Mouse (Mus musculus) hindbrain, embryonic 10.5 days (tissue): Measurements from ENCODE around the gene Paqr9. TPM values are rescaled to one million over a fixed set of nuclear protein-coding genes. Genes with fewer than 3 reads are reported as not detected.

Experiments used
- DNase-seq: peaks from one replicate; pipeline ENCODE4 v3.0.0-alpha.2; 2017; ENCODE audit warnings: low spot score
- H3K27ac ChIP-seq: fragments of 300-500 bp; sonication (generic); 2 replicates; pipeline ENCODE4 v1.5.1; 2016; ENCODE audit warnings: mild to moderate bottlenecking, moderate library complexity
- H3K27me3 ChIP-seq: fragments of 300-500 bp; sonication (generic); 2 replicates; pipeline ENCODE4 v1.6.1; 2016; ENCODE audit warnings: mild to moderate bottlenecking; ENCODE audit not compliant: poor library complexity, insufficient read depth, severe bottlenecking
- H3K36me3 ChIP-seq: fragments of 300-500 bp; sonication (generic); 2 replicates; pipeline ENCODE4 v1.6.1; 2016; ENCODE audit warnings: mild to moderate bottlenecking, moderate library complexity
- H3K4me1 ChIP-seq: fragments of 300-500 bp; sonication (generic); replicated peaks from 2 replicates; pipeline ENCODE4 v1.6.1; 2016; ENCODE audit warnings: mild to moderate bottlenecking
- H3K4me3 ChIP-seq: fragments of 300-500 bp; sonication (generic); 2 replicates; pipeline ENCODE4 v1.5.1; 2016; ENCODE audit warnings: mild to moderate bottlenecking, moderate library complexity
- H3K9me3 ChIP-seq: fragments of 300-500 bp; sonication (generic); 2 replicates; pipeline ENCODE4 v1.6.1; 2016; ENCODE audit warnings: mild to moderate bottlenecking, moderate library complexity
- WGBS: fragments of 180-500 bp; shearing (Covaris S2); methylation state at CpG from one replicate; pipeline ENCODE4 v1.1.7; 2016; 5-methylcytosine and 5-hydroxymethylcytosine counted together
- polyA plus RNA-seq: library from polyadenylated mRNA; unstranded; fragments of >200 nt; fragmentation: Nextera tagmentation; extraction: Ambion mirVana; gene quantifications from 2 replicates; pipeline ENCODE4 v1.2.1, GENCODE M21; 2016

Paqr9 gene
- polyA plus RNA-seq, 1 experiment from 2014 or later = 0.18 TPM

DNA sequence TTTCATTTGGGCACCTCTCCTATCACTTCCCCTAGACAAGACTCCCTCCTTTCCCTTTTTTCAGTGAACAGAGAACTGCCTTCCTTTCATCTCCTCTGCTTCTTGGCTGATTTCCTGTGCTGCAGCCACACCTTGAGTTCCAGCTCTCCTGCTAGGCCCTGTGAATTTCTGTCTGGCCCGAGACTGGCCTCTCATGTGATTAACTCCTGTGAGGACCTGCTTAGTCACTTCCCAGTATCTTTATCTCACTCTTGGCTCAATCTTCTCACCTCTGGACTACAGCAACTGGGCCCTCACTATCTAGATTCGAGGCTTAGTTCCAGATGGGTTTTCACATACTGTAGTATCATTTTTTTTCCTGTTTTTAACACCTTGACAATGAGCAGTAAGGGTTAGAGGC is 31.8 kb upstream of the Paqr9 start:
- Histone ChIP-seq H3K27ac (no peak overlapping the region), H3K9me3 (no peaks in the 10 kb centered on the region), H3K4me3 (no peak overlapping the region), H3K4me1 (no peaks in the 10 kb centered on the region), H3K36me3 (no peaks in the 10 kb centered on the region), H3K27me3 (no peaks in the 10 kb centered on the region)
- WGBS = 68% methylated on average over 2 of the region's 2 CpGs
- no peak for DNase-seq

GRCm38 (mm10) chr9:95531144-95531543 is 28.3 kb upstream of the Paqr9 start:
- Histone ChIP-seq H3K27ac (no peak overlapping the region), H3K4me3 (no peak overlapping the region), H3K36me3 (no peaks in the 10 kb centered on the region), H3K27me3 (no peaks in the 10 kb centered on the region), H3K4me1 (no peaks in the 10 kb centered on the region), H3K9me3 (no peaks in the 10 kb centered on the region)
- 71% methylated on average over 3 of the region's 3 CpGs for WGBS
- DNase-seq = no peak

GRCm38 (mm10) chr9:95533817-95534216 is 25.6 kb upstream of the Paqr9 start:
- WGBS = 47% methylated on average over 6 of the region's 6 CpGs
- Histone ChIP-seq H3K4me3 (no peak overlapping the region), H3K36me3 (no peaks in the 10 kb centered on the region), H3K4me1 (no peaks in the 10 kb centered on the region), H3K9me3 (no peaks in the 10 kb centered on the region), H3K27ac (no peak overlapping the region), H3K27me3 (no peaks in the 10 kb centered on the region)
- DNase-seq = no peak

DNA sequence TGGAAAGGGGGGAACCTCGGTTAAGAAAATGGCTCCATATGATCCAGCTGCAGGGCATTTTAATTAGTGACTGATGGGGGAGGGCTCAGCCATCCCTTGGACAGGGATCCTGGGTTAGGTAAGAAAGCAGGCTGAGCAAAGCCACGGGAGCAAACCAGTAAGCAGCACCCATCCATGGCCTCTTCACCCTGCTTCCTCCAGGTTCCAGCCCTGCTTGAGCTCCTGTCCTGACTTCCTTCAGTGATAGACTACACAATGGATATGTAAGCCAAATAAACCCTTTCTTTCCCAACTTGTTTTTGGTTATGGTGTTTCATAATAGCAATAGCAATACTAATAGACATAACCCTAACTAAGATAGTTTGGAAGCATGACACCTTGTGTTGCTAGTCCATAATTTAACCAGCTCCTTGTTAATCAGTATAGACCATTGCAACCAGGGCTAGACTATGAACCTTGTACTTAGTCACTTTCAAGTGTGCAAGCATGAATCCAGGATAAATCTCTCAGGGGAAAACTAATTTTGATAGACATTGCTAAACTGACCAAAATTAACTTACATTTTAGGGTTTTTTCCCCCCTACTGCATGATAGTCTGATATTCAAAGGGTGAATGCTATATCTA is 20.2 kb upstream of the Paqr9 start:
- no peak overlapping the region for H3K4me3 ChIP-seq
- 82% methylated on average over 2 of the region's 2 CpGs for WGBS
- H3K36me3 ChIP-seq = no peaks in the 10 kb centered on the region
- no peak for DNase-seq
- no peak overlapping the region for H3K27ac ChIP-seq
- no peaks in the 10 kb centered on the region for H3K4me1 ChIP-seq
- no peaks in the 10 kb centered on the region for H3K27me3 ChIP-seq
- H3K9me3 ChIP-seq = no peaks in the 10 kb centered on the region

- peak; percentile 41 for DNase-seq
These were observed 19.0 kb upstream of the Paqr9 start for GRCm38 (mm10) chr9:95540487-95540886.

DNA sequence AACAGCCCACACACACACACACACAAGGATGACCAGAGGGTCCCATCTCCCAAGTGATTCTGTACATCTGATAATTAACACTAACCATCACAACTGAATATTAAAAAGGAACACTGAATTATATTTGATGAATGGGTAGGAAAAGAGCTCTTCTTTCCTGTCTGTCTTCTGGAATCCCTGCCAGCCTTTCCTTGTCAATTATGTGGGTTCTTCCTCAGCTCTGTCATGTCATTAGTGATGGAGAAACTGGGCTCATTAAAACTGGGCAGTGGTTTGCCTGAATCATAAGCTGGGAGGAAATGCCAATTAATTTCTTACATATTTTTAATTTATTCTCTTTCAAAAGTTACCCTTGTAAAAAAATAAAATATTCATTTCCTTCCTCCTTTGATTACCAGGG is 18.2 kb upstream of the Paqr9 start:
- H3K27ac ChIP-seq = no peak overlapping the region

More at GRCm38 (mm10) chr9:95540487-95540886, 19.0 kb upstream of the Paqr9 start:
- Histone ChIP-seq H3K4me1 (no peaks in the 10 kb centered on the region), H3K4me3 (no peak overlapping the region), H3K27ac (no peak overlapping the region), H3K9me3 (no peaks in the 10 kb centered on the region), H3K27me3 (no peaks in the 10 kb centered on the region), H3K36me3 (no peaks in the 10 kb centered on the region)
- 62% methylated on average over 4 of the region's 4 CpGs for WGBS

DNA sequence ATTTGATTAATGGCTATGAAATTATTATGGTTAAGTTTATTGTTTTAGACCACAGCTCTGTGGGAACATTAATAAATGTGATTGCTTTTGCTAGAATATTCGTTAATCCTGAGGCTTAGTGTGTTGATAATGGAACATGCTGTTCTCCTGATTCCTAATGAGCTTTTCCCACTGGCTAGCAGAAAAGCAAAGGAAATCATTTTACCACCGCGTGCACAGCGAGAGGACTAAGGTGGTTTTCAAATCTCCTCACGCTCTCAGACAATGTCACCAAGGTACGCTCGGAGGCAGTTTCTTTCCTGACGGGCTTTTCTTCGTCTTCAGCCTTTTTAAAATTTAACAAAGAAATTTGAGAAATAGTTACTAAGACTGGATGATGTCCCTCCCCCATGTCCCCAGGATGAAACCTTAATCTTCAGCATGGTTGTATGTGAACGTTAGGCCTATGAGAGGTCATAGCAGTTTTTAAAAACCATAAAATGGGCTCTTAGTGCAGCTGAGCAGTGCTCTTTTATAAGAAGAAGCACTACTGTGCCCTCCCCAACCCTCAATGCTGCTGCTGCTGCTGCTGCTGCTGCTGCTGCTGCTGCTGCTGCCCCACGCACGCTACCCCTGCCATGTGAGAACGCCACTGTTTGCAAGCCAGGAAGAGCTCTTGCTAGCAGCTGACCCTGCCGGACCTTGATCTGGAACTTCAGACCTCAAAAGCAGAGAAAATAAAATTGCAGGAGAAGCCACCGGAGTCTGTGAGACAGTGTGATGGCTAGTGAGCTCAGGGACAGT is 17.6 kb upstream of the Paqr9 start:
- H3K27me3 ChIP-seq = no peaks in the 10 kb centered on the region
- 85% methylated on average over 15 of the region's 15 CpGs for WGBS
- no peaks in the 10 kb centered on the region for H3K36me3 ChIP-seq
- DNase-seq = no peak
- H3K4me3 ChIP-seq = no peak overlapping the region
- no peaks in the 10 kb centered on the region for H3K9me3 ChIP-seq
- no peaks in the 10 kb centered on the region for H3K4me1 ChIP-seq
- no peak overlapping the region for H3K27ac ChIP-seq

More for the DNA sequence above, 18.2 kb upstream of the Paqr9 start:
- Histone ChIP-seq H3K4me3 (no peak overlapping the region), H3K27me3 (no peaks in the 10 kb centered on the region), H3K4me1 (no peaks in the 10 kb centered on the region), H3K36me3 (no peaks in the 10 kb centered on the region), H3K9me3 (no peaks in the 10 kb centered on the region)
- DNase-seq = no peak

- Histone ChIP-seq H3K36me3 (no peaks in the 10 kb centered on the region), H3K27ac (no peak overlapping the region), H3K4me3 (no peak overlapping the region), H3K9me3 (no peaks in the 10 kb centered on the region), H3K4me1 (no peaks in the 10 kb centered on the region), H3K27me3 (no peaks in the 10 kb centered on the region)
- 86% methylated on average over 6 of the region's 6 CpGs for WGBS
- DNase-seq = no peak
These were observed 17.0 kb upstream of the Paqr9 start for GRCm38 (mm10) chr9:95542475-95542874.

DNA sequence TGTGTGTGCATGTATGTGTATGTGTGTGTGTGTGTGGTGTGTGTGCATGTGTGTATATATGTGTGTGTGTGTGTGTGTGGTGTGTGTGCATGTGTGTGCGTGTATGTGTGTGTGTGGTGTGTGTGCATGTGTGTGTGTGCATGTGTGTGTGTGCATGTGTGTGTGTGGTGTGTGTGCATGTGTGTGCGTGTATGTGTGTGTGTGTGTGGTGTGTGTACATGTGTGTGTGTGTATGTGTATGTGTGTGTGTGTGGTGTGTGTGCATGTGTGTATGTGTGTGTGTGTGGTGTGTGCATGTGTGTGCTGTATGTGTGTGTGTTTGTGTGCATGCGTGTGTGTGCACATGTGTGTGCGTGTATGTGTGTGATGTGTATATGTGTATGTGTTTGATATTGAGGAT is 14.9 kb upstream of the Paqr9 start:
- Histone ChIP-seq H3K9me3 (no peaks in the 10 kb centered on the region), H3K4me3 (no peak overlapping the region), H3K27me3 (no peaks in the 10 kb centered on the region), H3K27ac (no peak overlapping the region), H3K4me1 (no peaks in the 10 kb centered on the region), H3K36me3 (no peaks in the 10 kb centered on the region)
- WGBS = 90% methylated on average over 4 of the region's 4 CpGs
- DNase-seq = no peak

DNA sequence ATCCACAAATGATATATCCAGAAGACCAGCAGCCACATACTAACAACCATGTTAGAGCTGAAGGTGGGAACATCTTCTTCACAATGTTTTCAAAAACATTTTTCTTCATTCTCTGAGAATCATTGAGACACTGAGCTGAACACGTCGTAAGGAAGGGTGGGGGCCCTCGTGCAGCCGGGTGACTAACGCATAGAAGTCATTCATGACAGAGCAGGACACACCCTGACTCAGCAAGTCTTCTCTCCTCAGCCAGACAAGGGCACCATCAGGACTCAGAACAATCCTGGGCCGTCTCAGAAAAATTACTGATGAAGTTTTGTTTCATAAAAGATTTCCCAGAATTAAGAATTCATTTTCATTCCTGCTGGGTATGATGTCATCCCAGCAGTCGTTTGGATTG is 12.8 kb upstream of the Paqr9 start:
- Histone ChIP-seq H3K27me3 (no peaks in the 10 kb centered on the region), H3K9me3 (no peaks in the 10 kb centered on the region), H3K4me1 (peaks cover 9% of the 10 kb centered on the region; the same call in 1 of the 2 replicates), H3K27ac (no peak overlapping the region), H3K4me3 (no peak overlapping the region), H3K36me3 (no peaks in the 10 kb centered on the region)
- 73% methylated on average over 7 of the region's 7 CpGs for WGBS
- DNase-seq = no peak

- 68% methylated on average over 15 of the region's 15 CpGs for WGBS
- no peak for DNase-seq
- Histone ChIP-seq H3K27ac (no peak overlapping the region), H3K4me1 (peaks cover 9% of the 10 kb centered on the region; the same call in 1 of the 2 replicates), H3K4me3 (no peak overlapping the region), H3K9me3 (no peaks in the 10 kb centered on the region), H3K36me3 (no peaks in the 10 kb centered on the region), H3K27me3 (peaks cover 2% of the 10 kb centered on the region; the same call in 1 of the 2 replicates)
These were observed 9.6 kb upstream of the Paqr9 start for GRCm38 (mm10) chr9:95549626-95550411.

- Histone ChIP-seq H3K27ac (no peak overlapping the region), H3K36me3 (no peaks in the 10 kb centered on the region), H3K9me3 (no peaks in the 10 kb centered on the region), H3K4me3 (no peak overlapping the region), H3K4me1 (peaks cover 9% of the 10 kb centered on the region; the same call in 1 of the 2 replicates), H3K27me3 (peaks cover 15% of the 10 kb centered on the region)
- 69% methylated on average over 9 of the region's 9 CpGs for WGBS
- no peak for DNase-seq
These were observed 8.3 kb upstream of the Paqr9 start for GRCm38 (mm10) chr9:95550856-95551774.
